Mouse (Mus musculus): Measurements from ENCODE around the gene Ankrd39. TPM values are rescaled to one million over a fixed set of nuclear protein-coding genes. Genes with fewer than 3 reads are reported as not detected.

Ankrd39 gene
- polyA plus RNA-seq, 1 experiment from 2014 or later, result 26.3 TPM

DNA sequence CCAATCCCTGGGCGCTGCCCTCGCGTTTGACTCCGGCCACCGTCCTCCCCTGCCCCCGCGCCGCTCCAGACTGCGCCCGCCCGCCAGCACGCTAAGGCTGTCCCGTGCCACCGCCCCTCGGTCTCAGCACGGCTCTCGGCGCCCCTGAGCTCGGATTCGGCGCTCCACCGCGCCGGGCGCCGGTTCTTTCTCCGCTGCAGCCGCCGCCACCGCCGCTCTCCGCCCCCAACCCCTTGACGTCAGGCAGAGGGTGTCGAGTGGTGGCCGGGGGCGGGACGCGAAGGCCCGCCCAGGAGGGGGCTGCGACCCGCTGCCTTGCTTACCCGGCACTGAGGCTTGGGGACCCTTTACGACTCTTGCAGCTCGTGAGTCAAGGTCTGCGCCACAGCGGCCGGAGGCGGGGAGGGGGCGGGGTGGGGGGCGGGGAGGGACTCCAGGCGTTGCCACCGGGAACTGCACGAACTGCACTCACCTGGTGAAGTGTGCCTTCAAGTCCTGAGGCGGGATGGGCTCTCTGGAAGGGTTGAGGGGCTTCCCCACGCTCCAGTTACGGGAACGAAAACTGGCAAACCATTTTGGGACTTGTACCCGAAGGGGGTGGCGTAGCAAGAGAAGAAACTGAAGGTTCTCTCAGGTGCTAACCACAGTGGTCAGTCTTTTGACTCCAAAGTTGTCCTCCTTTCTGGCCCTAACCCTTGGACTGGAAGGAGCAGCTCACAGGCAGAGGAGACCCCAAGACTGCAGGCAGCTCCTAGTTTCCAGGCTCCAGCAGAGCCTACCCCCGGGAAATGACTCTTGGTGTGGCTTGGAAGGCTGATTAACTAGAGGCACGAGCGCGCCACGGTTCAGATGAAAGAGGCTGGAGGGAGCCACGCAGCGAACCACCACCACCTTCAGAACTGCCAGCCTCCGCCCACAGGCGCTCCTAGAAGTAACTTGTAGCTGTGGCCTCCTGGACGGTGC lies 11.1 kb upstream of the Ankrd39 start, which contains the start of gene Sema4c:
TSS of gene Sema4c (minus strand) at position 319 of the 963 bp plus-strand sequence.
- ATAC-seq (replicated peaks; ENCODE audit: low FRiP score), result peak; percentile 66
- peak within 1 kb of the TSS; percentile 96 for H3K9ac ChIP-seq
- peaks cover 22% of the 10 kb centered on the region for H3K36me3 ChIP-seq
- no peaks in the 10 kb centered on the region for H3K27me3 ChIP-seq
- H3K27ac ChIP-seq, result peak within 1 kb of the TSS; percentile 100
- H3K4me3 ChIP-seq (replicated peaks), result peak within 1 kb of the TSS; percentile 91
- no peaks in the 10 kb centered on the region for H3K9me3 ChIP-seq (replicated peaks)
- H3K4me2 ChIP-seq, result peak within 1 kb of the TSS; percentile 85
- WGBS, result under 1% methylated on average over 67 of the region's 69 CpGs
- H3K4me1 ChIP-seq, result peaks cover 77% of the 10 kb centered on the region

DNA sequence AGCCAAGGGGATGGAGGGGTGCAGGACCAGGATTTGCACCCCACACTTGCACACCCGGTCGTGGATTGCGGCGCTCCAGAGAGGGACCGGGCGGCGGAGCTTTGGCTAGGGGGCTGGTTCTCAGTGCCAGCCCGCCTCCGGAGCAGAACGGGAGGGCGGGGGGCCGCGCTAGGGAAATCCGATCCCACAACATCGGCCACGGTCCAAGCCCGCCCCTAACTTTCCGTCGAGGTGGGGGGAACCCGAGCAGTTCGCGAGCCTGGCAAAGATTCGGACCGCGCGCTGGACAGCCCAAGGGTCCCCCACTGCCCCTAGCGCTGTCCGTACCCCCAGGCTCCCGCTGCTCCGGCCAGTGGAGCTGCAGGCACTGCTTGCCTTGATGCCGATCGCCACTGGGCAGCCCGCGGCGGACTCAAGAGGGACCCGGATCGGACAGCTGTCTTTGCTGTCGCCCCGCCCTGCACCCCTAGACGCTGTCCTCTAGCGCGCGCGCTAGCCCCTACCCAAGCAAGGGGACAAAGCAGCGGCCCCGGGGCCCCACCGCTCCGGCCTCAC lies 10.3 kb upstream of the Ankrd39 start:
- peak overlapping the region; percentile 91 for H3K4me3 ChIP-seq (replicated peaks)
- H3K4me1 ChIP-seq, result peaks cover 77% of the 10 kb centered on the region
- ATAC-seq (replicated peaks; ENCODE audit: low FRiP score), result peak; percentile 78
- H3K27me3 ChIP-seq, result no peaks in the 10 kb centered on the region
- H3K27ac ChIP-seq, result peak overlapping the region; percentile 100
- peak overlapping the region; percentile 85 for H3K4me2 ChIP-seq
- H3K36me3 ChIP-seq, result peaks cover 30% of the 10 kb centered on the region
- peak overlapping the region; percentile 96 for H3K9ac ChIP-seq
- under 1% methylated on average over 47 of the region's 48 CpGs for WGBS
- no peaks in the 10 kb centered on the region for H3K9me3 ChIP-seq (replicated peaks)

GRCm38 (mm10) chr1:36556553-36557456 lies 9.6 kb upstream of the Ankrd39 start:
- Histone ChIP-seq H3K4me2 (peak overlapping the region; percentile 85), H3K4me1 (peaks cover 76% of the 10 kb centered on the region), H3K9me3 (replicated peaks) (no peaks in the 10 kb centered on the region), H3K27me3 (no peaks in the 10 kb centered on the region), H3K4me3 (replicated peaks) (peak overlapping the region; percentile 91), H3K9ac (peak overlapping the region; percentile 96), H3K27ac (peak overlapping the region; percentile 100), H3K36me3 (peaks cover 37% of the 10 kb centered on the region)
- under 1% methylated on average over 52 of the region's 52 CpGs for WGBS
- ATAC-seq (replicated peaks; ENCODE audit: low FRiP score), result peak; percentile 71

DNA sequence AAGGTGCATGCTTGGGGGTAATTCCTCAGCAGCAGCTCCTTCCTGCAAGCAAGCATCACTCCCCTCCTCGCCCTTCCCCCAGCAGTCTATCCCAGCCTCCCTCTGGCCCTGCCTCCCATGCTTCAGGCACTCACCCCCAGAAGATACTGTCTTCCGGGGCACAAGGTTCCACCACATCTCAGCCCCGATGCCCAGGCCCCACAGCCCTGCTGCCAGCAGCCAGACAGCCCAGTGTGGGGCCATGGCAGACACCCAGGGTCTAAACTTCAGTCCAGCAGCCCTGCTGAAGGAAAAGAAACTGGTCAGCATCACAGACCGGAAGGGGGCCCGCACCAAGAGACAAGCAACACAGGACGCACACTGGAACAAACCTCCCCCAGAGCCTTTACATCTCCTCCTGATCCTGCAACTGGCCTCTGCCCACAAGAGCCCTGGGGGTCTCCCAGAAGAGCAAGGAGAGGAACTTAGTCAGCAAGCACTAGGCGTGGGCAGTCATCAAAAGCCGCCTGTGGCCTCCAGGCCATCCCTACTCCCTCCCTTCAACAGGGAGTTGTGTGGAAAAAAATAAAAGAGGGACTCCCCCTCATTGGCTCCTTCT lies 8.7 kb upstream of the Ankrd39 start:
- Histone ChIP-seq H3K36me3 (peaks cover 46% of the 10 kb centered on the region), H3K27me3 (no peaks in the 10 kb centered on the region), H3K9ac (peak overlapping the region; percentile 96), H3K9me3 (replicated peaks) (no peaks in the 10 kb centered on the region), H3K4me1 (peaks cover 73% of the 10 kb centered on the region), H3K4me3 (replicated peaks) (peak overlapping the region; percentile 91), H3K4me2 (peak overlapping the region; percentile 85), H3K27ac (peak overlapping the region; percentile 100)
- ATAC-seq (replicated peaks; ENCODE audit: low FRiP score), result no peak
- under 1% methylated on average over 8 of the region's 8 CpGs for WGBS

- peaks cover 57% of the 10 kb centered on the region for H3K36me3 ChIP-seq
- ATAC-seq (replicated peaks; ENCODE audit: low FRiP score), result no peak
Measured at GRCm38 (mm10) chr1:36554633-36555399, 7.6 kb upstream of the Ankrd39 start.

DNA sequence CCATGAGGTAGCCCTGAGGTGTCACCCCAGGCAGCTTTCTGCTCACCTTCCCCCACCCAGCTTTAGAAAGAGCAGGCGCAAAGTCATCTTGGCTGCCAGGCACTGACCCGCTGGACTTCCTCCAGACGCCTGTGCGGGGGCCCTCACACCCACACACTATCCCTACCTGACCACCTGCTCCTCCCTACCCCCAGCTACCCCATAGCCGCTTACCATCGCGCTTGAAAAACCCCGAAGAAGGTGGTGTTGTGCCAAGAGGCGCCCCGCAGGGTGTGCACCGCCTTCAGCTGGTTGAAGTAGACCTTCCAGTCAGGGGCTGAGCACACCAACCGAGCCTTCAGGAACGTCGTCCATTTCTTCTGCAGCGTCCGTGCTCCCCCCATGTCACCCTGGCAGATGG lies 5.3 kb upstream of the Ankrd39 start:
- peak overlapping the region; percentile 38 for H3K27ac ChIP-seq
- WGBS, result 72% methylated on average over 16 of the region's 16 CpGs

More at GRCm38 (mm10) chr1:36554633-36555399, 7.6 kb upstream of the Ankrd39 start:
- Histone ChIP-seq H3K4me3 (replicated peaks) (peak overlapping the region; percentile 91), H3K9ac (peak overlapping the region; percentile 96), H3K4me1 (peaks cover 71% of the 10 kb centered on the region), H3K4me2 (peak overlapping the region; percentile 85), H3K9me3 (replicated peaks) (no peaks in the 10 kb centered on the region), H3K27me3 (no peaks in the 10 kb centered on the region), H3K27ac (peak overlapping the region; percentile 100)
- WGBS, result 42% methylated on average over 21 of the region's 21 CpGs

DNA sequence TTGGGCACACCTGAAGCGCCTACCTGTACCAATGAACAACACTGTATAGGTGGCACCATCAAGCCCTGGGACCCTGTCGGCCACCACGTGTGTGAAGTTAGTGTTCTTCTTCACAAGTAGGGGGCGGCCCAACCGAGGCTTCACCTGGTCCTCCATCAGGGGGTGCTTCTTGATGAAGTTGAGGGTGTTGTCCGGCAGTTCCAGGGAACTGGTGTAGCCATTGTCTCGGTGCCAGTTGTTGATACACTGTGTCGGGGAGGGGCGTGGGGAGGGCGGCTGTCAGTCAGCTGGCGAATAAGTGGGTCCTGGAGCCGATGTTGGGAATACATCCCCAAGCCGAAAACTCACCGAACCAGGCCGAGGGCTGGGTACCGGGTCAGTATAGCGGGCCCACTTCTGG lies 4.7 kb upstream of the Ankrd39 start:
- Histone ChIP-seq H3K36me3 (peaks cover 76% of the 10 kb centered on the region), H3K27ac (0 out of 2 replicates have a peak overlapping the region, but pooled peaks have one; percentile 38), H3K4me1 (peaks cover 81% of the 10 kb centered on the region), H3K9me3 (replicated peaks) (no peaks in the 10 kb centered on the region), H3K4me2 (no peak overlapping the region), H3K9ac (no peak overlapping the region), H3K27me3 (no peaks in the 10 kb centered on the region), H3K4me3 (replicated peaks) (no peak overlapping the region)
- 87% methylated on average over 17 of the region's 17 CpGs for WGBS
- ATAC-seq (replicated peaks; ENCODE audit: low FRiP score), result no peak

More for the DNA sequence above, 5.3 kb upstream of the Ankrd39 start:
- peaks cover 79% of the 10 kb centered on the region for H3K4me1 ChIP-seq
- H3K4me2 ChIP-seq, result no peak overlapping the region
- H3K27me3 ChIP-seq, result no peaks in the 10 kb centered on the region
- H3K9me3 ChIP-seq (replicated peaks), result no peaks in the 10 kb centered on the region
- ATAC-seq (replicated peaks; ENCODE audit: low FRiP score), result no peak
- peaks cover 76% of the 10 kb centered on the region for H3K36me3 ChIP-seq
- no peak overlapping the region for H3K4me3 ChIP-seq (replicated peaks)
- 0 out of 2 replicates have a peak overlapping the region, but pooled peaks have one; percentile 9 for H3K9ac ChIP-seq

GRCm38 (mm10) chr1:36550075-36550863 lies 3.0 kb upstream of the Ankrd39 start:
- no peak overlapping the region for H3K4me3 ChIP-seq (replicated peaks)
- no peak for ATAC-seq (replicated peaks; ENCODE audit: low FRiP score)
- H3K9ac ChIP-seq, result 0 out of 2 replicates have a peak overlapping the region, but pooled peaks have one; percentile 14
- H3K4me1 ChIP-seq, result peaks cover 87% of the 10 kb centered on the region
- H3K27ac ChIP-seq, result peak overlapping the region; percentile 5; the same call in 1 of the 2 replicates
- peaks cover 74% of the 10 kb centered on the region for H3K36me3 ChIP-seq
- H3K27me3 ChIP-seq, result no peaks in the 10 kb centered on the region
- 77% methylated on average over 20 of the region's 20 CpGs for WGBS
- H3K9me3 ChIP-seq (replicated peaks), result no peaks in the 10 kb centered on the region
- no peak overlapping the region for H3K4me2 ChIP-seq

GRCm38 (mm10) chr1:36549491-36549890 lies 2.2 kb upstream of the Ankrd39 start:
- no peak for ATAC-seq (replicated peaks; ENCODE audit: low FRiP score)
- Histone ChIP-seq H3K9me3 (replicated peaks) (no peaks in the 10 kb centered on the region), H3K4me3 (replicated peaks) (no peak overlapping the region), H3K4me1 (peaks cover 79% of the 10 kb centered on the region), H3K4me2 (peak overlapping the region; percentile 3; the same call in 1 of the 2 replicates), H3K27me3 (no peaks in the 10 kb centered on the region), H3K36me3 (peaks cover 66% of the 10 kb centered on the region), H3K27ac (peak overlapping the region; percentile 5; the same call in 1 of the 2 replicates), H3K9ac (0 out of 2 replicates have a peak overlapping the region, but pooled peaks have one; percentile 14)
- WGBS, result 67% methylated on average over 18 of the region's 18 CpGs

GRCm38 (mm10) chr1:36548771-36549170 lies 1.5 kb upstream of the Ankrd39 start:
- Histone ChIP-seq H3K4me2 (0 out of 2 replicates have a peak overlapping the region, but pooled peaks have one; percentile 3), H3K9ac (no peak overlapping the region), H3K36me3 (peaks cover 65% of the 10 kb centered on the region), H3K9me3 (replicated peaks) (no peaks in the 10 kb centered on the region), H3K4me3 (replicated peaks) (no peak overlapping the region), H3K27me3 (no peaks in the 10 kb centered on the region), H3K27ac (peak overlapping the region; percentile 28; the same call in 1 of the 2 replicates), H3K4me1 (peaks cover 72% of the 10 kb centered on the region)
- WGBS, result 32% methylated on average over 8 of the region's 8 CpGs
- no peak for ATAC-seq (replicated peaks; ENCODE audit: low FRiP score)

All from kidney, embryonic 15.5 days (tissue).